In genomic region chr9:58709939-58710338, GRCm38 (mm10) we compare ENCODE assay signal across 9 mouse cellular contexts. TPM values are rescaled to one million over a fixed set of nuclear protein-coding genes. Genes with fewer than 3 reads are reported as not detected.
A peak's percentile ranks its signal among the peaks of the same experiment; 100 is the strongest.
DNase-seq lines count a peak whose midpoint lies in the region; ATAC-seq and TF ChIP-seq lines count a peak whose summit lies in the region.
"Had no signal": no experiment of that assay in that cellular context is flagged by ENCODE, and none has a peak within 500 bp of the region (broad histone marks: within the 10 kb centered on the region; RNA-seq: fewer than 3 reads in every experiment).

No protein-coding gene starts in this region.

- 10% methylated on average over 2 of the region's 2 CpGs for WGBS in bone marrow, adult 2 months
- WGBS in liver, embryonic 13.5 days (ENCODE audit: insufficient replicate concordance): 6% methylated on average over 2 of the region's 2 CpGs

- no peaks in the 10 kb centered on the region for H3K4me1 ChIP-seq in bone marrow, adult 2 months (ENCODE audit: control insufficient read depth, insufficient read depth, low read length)
- H3K4me1 ChIP-seq in liver, embryonic 13.5 days (replicated peaks): no peaks in the 10 kb centered on the region
- H3K4me1 ChIP-seq: hindbrain, embryonic 15.5 days had no signal

- no peaks in the 10 kb centered on the region for H3K9me3 ChIP-seq in liver, embryonic 13.5 days (replicated peaks)
- H3K9me3 ChIP-seq: hindbrain, embryonic 15.5 days had no signal

- DNase-seq in ovary, postnatal 10 days (ENCODE audit: low spot score): peak; percentile 7
- DNase-seq in ovary, adult 18-20 months (ENCODE audit: low spot score): no peak
- peak; percentile 79 for DNase-seq in kidney, postnatal 10 days
- DNase-seq in liver, embryonic 13.5 days: peak; percentile 53
- DNase-seq in right cerebral cortex, postnatal 4 days: peak; percentile 67

- no peak overlapping the region for H3K27ac ChIP-seq in bone marrow, adult 2 months (ENCODE audit: control insufficient read depth, insufficient read depth, low read depth, low read length, poor library complexity)
- H3K27ac ChIP-seq in liver, embryonic 13.5 days: no peak overlapping the region
- H3K27ac ChIP-seq: hindbrain, embryonic 15.5 days had no signal

- no peaks in the 10 kb centered on the region for H3K27me3 ChIP-seq in liver, embryonic 13.5 days
- H3K27me3 ChIP-seq: hindbrain, embryonic 15.5 days had no signal

- ATAC-seq in erythroblast, adult 5-6 weeks (replicated peaks; ENCODE audit: low FRiP score, poor library complexity, severe bottlenecking): 0 out of 2 replicates have a peak, but pooled peaks have one; percentile 54
- no peak for ATAC-seq in liver, embryonic 13.5 days (ENCODE audit: low read depth)
- ATAC-seq in granulocyte monocyte progenitor cell, adult 5-6 weeks (replicated peaks; ENCODE audit: poor library complexity, severe bottlenecking): no peak

- H3K4me3 ChIP-seq in bone marrow, adult 2 months (replicated peaks; ENCODE audit: control insufficient read depth, low read depth, low read length): no peak overlapping the region
- no peak overlapping the region for H3K4me3 ChIP-seq in liver, embryonic 13.5 days (replicated peaks)
- H3K4me3 ChIP-seq: hindbrain, embryonic 15.5 days had no signal

- H3K9ac ChIP-seq in liver, embryonic 13.5 days: no peak overlapping the region
- H3K9ac ChIP-seq: hindbrain, embryonic 15.5 days had no signal

- H3K36me3 ChIP-seq in liver, embryonic 13.5 days: no peaks in the 10 kb centered on the region
- H3K36me3 ChIP-seq: hindbrain, embryonic 15.5 days had no signal

- H3K4me2 ChIP-seq in liver, embryonic 13.5 days: no peak overlapping the region
- H3K4me2 ChIP-seq: hindbrain, embryonic 15.5 days had no signal

- peak; percentile 67; the same call in 1 of the 2 replicates for TF ChIP-seq CTCF in bone marrow, adult 2 months (IDR thresholded peaks at IDR 0.05; ENCODE audit: control insufficient read depth, insufficient read depth, low read length)

- no peak for TF ChIP-seq POLR2A in bone marrow, adult 2 months (IDR thresholded peaks at IDR 0.05; ENCODE audit: borderline replicate concordance, control insufficient read depth, low read depth, low read length)

RNA-seq across cellular contexts. Expression of gene Rec114, which starts 33.8 kb away (rescaled TPM):
- 62.5 and 68.2 TPM in 2 replicates for polyA plus RNA-seq in bone marrow, adult 2 months (2011; ENCODE audit: insufficient read depth, insufficient read length, low replicate concordance, missing spikeins)
- 161 and 164 TPM in 2 replicates for total RNA-seq in erythroblast, adult 5-6 weeks (2015; ENCODE audit: low replicate concordance)
- 108 and 243 TPM in 2 replicates for total RNA-seq in erythroblast, adult 5-6 weeks (2017; ENCODE audit: low replicate concordance)
- 23.6 and 30.4 TPM in 2 replicates for polyA plus RNA-seq in liver, embryonic 13.5 days (2015; fragmentation: Nextera tagmentation; extraction: Ambion mirVana)
- not detected in 2 replicates for total RNA-seq in granulocyte monocyte progenitor cell, adult 5-6 weeks (2014; fragmentation: Nextera tagmentation)
- not detected in 2 replicates for total RNA-seq in granulocyte monocyte progenitor cell, adult 5-6 weeks (2017)

Comparison
In these comparisons a context has a peak if more than half of its experiments do, and no peak if none do; other contexts are left out.
1. RNA of gene Rec114, which starts 33.8 kb away (total RNA-seq): 108 to 243 TPM in erythroblast, adult 5-6 weeks; not detected in granulocyte monocyte progenitor cell, adult 5-6 weeks; every median in the first group is over 10 times any median in the second.